Mouse (Mus musculus) adrenal gland, postnatal 4 days (tissue): Measurements from ENCODE around the gene Tpcn2. TPM values are rescaled to one million over a fixed set of nuclear protein-coding genes. Genes with fewer than 3 reads are reported as not detected.

Source experiments
- DNase-seq, 2 experiments: peaks; one replicate each; pipeline ENCODE4 v3.0.0; 2021 to 2022; ENCODE audit warnings: low spot score in 2 of 2, mixed read lengths in 2 of 2
- total RNA-seq, 2 experiments: library from RNA; stranded (reverse); gene quantifications; 2 replicates each; pipeline ENCODE4 v1.2.3; 2021

The Tpcn2 gene
- total RNA-seq, 2 experiments from 2014 or later: 21.2 to 26.9 TPM

- DNase-seq: no peak
Observed at GRCm38 (mm10) chr7:145250225-145250624, 33.6 kb downstream of the Tpcn2 start.

- DNase-seq: no peak
Observed at GRCm38 (mm10) chr7:145248911-145249310, 34.9 kb downstream of the Tpcn2 start.

- peak; percentile 47 to 48 for DNase-seq
Observed at GRCm38 (mm10) chr7:145242851-145243712, 40.7 kb downstream of the Tpcn2 start.

- DNase-seq: no peak
Observed at GRCm38 (mm10) chr7:145242028-145242427, 41.8 kb downstream of the Tpcn2 start.

- no peak for DNase-seq
Observed at GRCm38 (mm10) chr7:145240929-145241328, 42.9 kb downstream of the Tpcn2 start.

- DNase-seq: no peak
Observed at GRCm38 (mm10) chr7:145239736-145240505, 43.9 kb downstream of the Tpcn2 start.

GRCm38 (mm10) chr7:145239145-145239544 lies 44.7 kb downstream of the Tpcn2 start:
- no peak for DNase-seq

- no peak for DNase-seq
Observed at GRCm38 (mm10) chr7:145234841-145235790, 48.7 kb downstream of the Tpcn2 start.

- DNase-seq: no peak
Observed at GRCm38 (mm10) chr7:145231659-145232058, 52.2 kb downstream of the Tpcn2 start.

- no peak for DNase-seq
Observed at GRCm38 (mm10) chr7:145226641-145227040, 57.2 kb downstream of the Tpcn2 start.

GRCm38 (mm10) chr7:145225626-145226025 lies 58.2 kb downstream of the Tpcn2 start:
- no peak for DNase-seq

GRCm38 (mm10) chr7:145221841-145222689 lies 61.7 kb downstream of the Tpcn2 start:
- DNase-seq: peak in 1 of 2 experiments; percentile 24

- DNase-seq: no peak
Observed at GRCm38 (mm10) chr7:145221346-145221745, 62.5 kb downstream of the Tpcn2 start.

- DNase-seq: no peak
Observed at GRCm38 (mm10) chr7:145219420-145219831, 64.4 kb downstream of the Tpcn2 start.

- no peak for DNase-seq
Observed at GRCm38 (mm10) chr7:145216591-145216990, 67.2 kb downstream of the Tpcn2 start.

- no peak for DNase-seq
Observed at GRCm38 (mm10) chr7:145215476-145215875, 68.3 kb downstream of the Tpcn2 start.

GRCm38 (mm10) chr7:145211680-145212659 lies 71.8 kb downstream of the Tpcn2 start:
- no peak for DNase-seq

- no peak for DNase-seq
Observed at GRCm38 (mm10) chr7:145210477-145211070, 73.2 kb downstream of the Tpcn2 start.
